Mouse (Mus musculus): Measurements from ENCODE around the gene Dytn.

DNA sequence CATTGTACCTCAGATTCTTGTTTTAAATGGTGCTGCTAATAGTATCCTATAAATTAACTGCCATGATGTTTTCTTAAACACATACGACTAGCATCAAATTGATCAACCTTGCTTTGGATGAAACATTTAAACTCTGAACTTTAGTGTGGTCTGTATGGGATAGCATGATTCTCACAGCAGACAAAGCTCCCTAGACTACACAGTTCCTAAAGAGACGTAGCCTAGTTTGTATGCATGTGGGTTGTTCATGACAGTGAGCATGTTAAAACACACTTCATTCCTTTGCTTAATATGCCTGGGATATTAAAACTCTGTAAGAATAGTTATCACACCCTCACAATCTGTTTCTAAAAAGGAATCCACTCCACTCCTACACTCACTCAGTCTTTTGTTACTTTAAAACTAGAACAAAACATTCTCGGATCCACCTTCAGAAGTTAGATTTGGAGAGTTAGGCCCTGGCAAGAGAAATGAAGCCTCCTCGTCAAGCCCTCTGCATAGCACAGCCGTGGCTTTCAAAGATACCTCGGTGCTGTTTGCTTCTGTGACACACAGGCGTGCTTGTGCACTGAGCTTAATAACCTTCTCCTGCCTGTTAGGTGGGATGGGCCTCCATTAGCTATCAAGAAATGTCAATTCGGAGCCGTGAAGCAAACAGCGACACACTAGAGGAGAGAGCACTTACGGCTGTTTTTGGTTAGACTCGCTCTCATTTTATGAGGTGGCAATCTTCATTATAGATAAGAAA lies 112.7 kb downstream of the Dytn start:
- no peak for TF ChIP-seq CTCF (IDR thresholded peaks at IDR 0.05; ENCODE audit: extremely low read depth, insufficient read length, insufficient replicate concordance, low read depth, low read length)
- no peak for TF ChIP-seq POLR2A (IDR thresholded peaks at IDR 0.05; ENCODE audit: low read depth, low read length)
